Mouse (Mus musculus) heart, postnatal 4 days (tissue): Measurements from ENCODE around the gene Olfr1425. TPM values are rescaled to one million over a fixed set of nuclear protein-coding genes. Genes with fewer than 3 reads are reported as not detected.
"Not testable (repeated sequence)": the region's sequence is repeated elsewhere in the genome, so short reads cannot be mapped to it uniquely, and the experiment has no call there.

Experiments
- DNase-seq: peaks from one replicate; pipeline ENCODE4 v3.0.0; 2021
- total RNA-seq, 2 experiments: library from RNA; stranded (reverse); gene quantifications; 2 replicates each; pipeline ENCODE4 v1.2.3; 2021

Olfr1425 gene
- not detected for total RNA-seq

- DNase-seq = not testable (repeated sequence)
Observed at GRCm38 (mm10) chr19:12077631-12078030, at the start of gene Olfr1425. Gene Olfr1425 (minus strand): TSS chr19:12077731.

- no peak for DNase-seq
Observed at GRCm38 (mm10) chr19:12123103-12123502, 45.6 kb upstream of the Olfr1425 start, which contains the start of gene Olfr76. Gene Olfr76 (minus strand): TSS chr19:12123203.

GRCm38 (mm10) chr19:12116464-12116863 is 38.9 kb upstream of the Olfr1425 start:
- DNase-seq = no peak

- DNase-seq = no peak
Observed at GRCm38 (mm10) chr19:12115797-12116196, 38.3 kb upstream of the Olfr1425 start, which contains the start of gene Olfr1428. Gene Olfr1428 (minus strand): TSS chr19:12115897.

GRCm38 (mm10) chr19:12113807-12114206 is 36.3 kb upstream of the Olfr1425 start:
- no peak for DNase-seq

- no peak for DNase-seq
Observed at GRCm38 (mm10) chr19:12104541-12104940, 27.0 kb upstream of the Olfr1425 start.

- no peak for DNase-seq
Observed at GRCm38 (mm10) chr19:12103234-12103633, 25.7 kb upstream of the Olfr1425 start, which contains the start of gene Olfr1427. Gene Olfr1427 (minus strand): TSS chr19:12103334.

GRCm38 (mm10) chr19:12091913-12092312 is 14.4 kb upstream of the Olfr1425 start, which contains the start of gene Olfr1426:
Gene Olfr1426 (minus strand): TSS chr19:12092013.
- no peak for DNase-seq

- DNase-seq = not testable (repeated sequence)
Observed at GRCm38 (mm10) chr19:12069546-12069945, 8.0 kb downstream of the Olfr1425 start.

GRCm38 (mm10) chr19:12067806-12068205 is 9.7 kb downstream of the Olfr1425 start:
- DNase-seq = not testable (repeated sequence)

GRCm38 (mm10) chr19:12062582-12062981 is 14.9 kb downstream of the Olfr1425 start, which contains the start of gene Olfr1424:
Gene Olfr1424 (minus strand): TSS chr19:12062682.
- not testable (repeated sequence) for DNase-seq

- DNase-seq = no peak
Observed at GRCm38 (mm10) chr19:12043163-12043562, 34.4 kb downstream of the Olfr1425 start.

GRCm38 (mm10) chr19:12041217-12041616 is 36.3 kb downstream of the Olfr1425 start, which contains the start of gene Olfr1423:
Gene Olfr1423 (minus strand): TSS chr19:12041317.
- DNase-seq = no peak

GRCm38 (mm10) chr19:12037727-12038126 is 39.8 kb downstream of the Olfr1425 start:
- DNase-seq = no peak

- no peak for DNase-seq
Observed at GRCm38 (mm10) chr19:12026606-12027005, 50.9 kb downstream of the Olfr1425 start.

- DNase-seq = no peak
Observed at GRCm38 (mm10) chr19:12025333-12025732, 52.2 kb downstream of the Olfr1425 start.

- DNase-seq = no peak
Observed at GRCm38 (mm10) chr19:12024149-12024548, 53.4 kb downstream of the Olfr1425 start.

Other genes with a start within 250 kb of the Olfr1425 start
- not detected for gene Olfr1417, start 238.5 kb downstream of the Olfr1425 start, total RNA-seq
- gene Olfr1418, start 216.7 kb downstream of the Olfr1425 start, total RNA-seq = not detected
- gene Olfr1419, start 202.6 kb downstream of the Olfr1425 start, total RNA-seq = not detected
- not detected for gene Olfr1420, start 191.2 kb downstream of the Olfr1425 start, total RNA-seq
- 10 to 100 TPM; 37.0 to 41.5 TPM for gene Patl1, start 165.3 kb downstream of the Olfr1425 start, total RNA-seq
- gene Osbp, start 111.8 kb downstream of the Olfr1425 start, total RNA-seq = 10 to 100 TPM; 69.5 to 71.2 TPM
- gene Olfr1423, start 36.4 kb downstream of the Olfr1425 start, total RNA-seq = not detected
- gene Olfr1424, start 15.0 kb downstream of the Olfr1425 start, total RNA-seq = not detected
- gene Olfr1426, start 14.3 kb upstream of the Olfr1425 start, total RNA-seq = not detected
- gene Olfr1427, start 25.6 kb upstream of the Olfr1425 start, total RNA-seq = not detected
- gene Olfr1428, start 38.2 kb upstream of the Olfr1425 start, total RNA-seq = not detected
- not detected for gene Olfr76, start 45.5 kb upstream of the Olfr1425 start, total RNA-seq
- not detected for gene Olfr1555-ps1, start 92.4 kb upstream of the Olfr1425 start, total RNA-seq
- not detected for gene Olfr1431, start 122.9 kb upstream of the Olfr1425 start, total RNA-seq
- gene Olfr1432, start 154.9 kb upstream of the Olfr1425 start, total RNA-seq = not detected
- not detected for gene Olfr262, start 163.9 kb upstream of the Olfr1425 start, total RNA-seq
- gene Olfr235, start 183.3 kb upstream of the Olfr1425 start, total RNA-seq = not detected
- not detected for gene Olfr1434, start 202.1 kb upstream of the Olfr1425 start, total RNA-seq
- gene Olfr1436, start 221.4 kb upstream of the Olfr1425 start, total RNA-seq = not detected
- gene Olfr1437, start 247.4 kb upstream of the Olfr1425 start, total RNA-seq = not detected